ENCODE assay signal across 8 mouse cellular contexts in the genomic region with DNA sequence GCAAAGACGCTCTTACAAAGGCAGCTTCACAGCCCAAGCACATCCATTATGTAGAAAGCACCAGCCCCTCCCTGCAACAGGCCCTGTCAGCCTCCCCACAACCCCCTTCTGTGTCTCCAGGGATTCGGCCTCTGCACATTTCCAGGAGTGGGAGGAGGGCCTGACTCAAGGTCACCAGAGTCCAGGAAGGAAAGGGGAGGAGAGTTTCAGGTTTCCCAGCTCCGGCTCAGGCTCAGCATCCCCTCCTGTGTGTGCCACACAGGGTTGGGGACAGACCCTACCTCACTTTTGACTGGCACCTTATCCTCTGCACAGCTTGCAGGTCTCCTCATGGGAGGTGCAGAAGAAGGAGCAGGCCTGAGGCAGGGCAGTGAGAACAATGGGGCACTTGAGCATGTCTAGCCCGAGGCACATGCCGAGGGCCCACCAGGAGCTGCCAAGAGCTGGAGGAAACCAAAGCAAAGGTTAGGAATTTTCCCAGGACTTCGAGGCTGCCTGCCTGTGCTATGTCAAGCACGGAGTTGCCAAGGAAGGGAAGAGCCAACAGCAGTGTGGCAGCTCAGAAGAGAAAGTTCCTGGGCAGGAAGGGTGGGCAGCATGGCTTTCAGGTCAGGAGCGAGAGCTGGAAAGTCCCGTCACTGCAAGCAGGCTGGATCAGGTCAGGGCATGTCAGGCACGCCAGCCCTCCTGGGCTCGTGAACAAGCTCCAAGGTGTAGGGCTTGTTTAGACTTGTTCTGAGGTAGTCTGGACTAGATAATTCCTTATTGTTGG. TPM values are rescaled to one million over a fixed set of nuclear protein-coding genes. Genes with fewer than 3 reads are reported as not detected.
DNase-seq lines count a peak whose midpoint lies in the region; ATAC-seq and TF ChIP-seq lines count a peak whose summit lies in the region.

No protein-coding gene starts in this region.

- no peaks in the 10 kb centered on the region for H3K27me3 ChIP-seq in embryonic facial prominence, embryonic 11.5 days (ENCODE audit: control insufficient read depth, insufficient read depth, low read length)
- H3K27me3 ChIP-seq in heart, embryonic 16.5 days (ENCODE audit: control insufficient read depth, insufficient read depth, low read length) = no peaks in the 10 kb centered on the region

- no peaks in the 10 kb centered on the region for H3K4me1 ChIP-seq in embryonic facial prominence, embryonic 11.5 days (ENCODE audit: control insufficient read depth, insufficient read depth, low read length)
- H3K4me1 ChIP-seq in heart, embryonic 16.5 days (ENCODE audit: control insufficient read depth, insufficient read depth, low read length) = peaks cover 11% of the 10 kb centered on the region
- peaks cover 7% of the 10 kb centered on the region for H3K4me1 ChIP-seq in olfactory bulb, adult 2 months (ENCODE audit: control insufficient read depth, insufficient read depth, low read length)

- no peaks in the 10 kb centered on the region for H3K36me3 ChIP-seq in embryonic facial prominence, embryonic 11.5 days (replicated peaks; ENCODE audit: control insufficient read depth, insufficient read depth, low read depth, low read length)
- H3K36me3 ChIP-seq in heart, embryonic 16.5 days (ENCODE audit: control insufficient read depth, insufficient read depth) = no peaks in the 10 kb centered on the region

- no peak for DNase-seq in cerebellum, postnatal 4 days (ENCODE audit: low spot score in 2 of 2)
- DNase-seq in embryonic facial prominence, embryonic 11.5 days (ENCODE audit: low spot score) = peak; percentile 76
- peak; percentile 70 to 84 for DNase-seq in kidney, postnatal 25 days
- no peak for DNase-seq in cerebellum, adult 11 months
- no peak for DNase-seq in right cerebral cortex, postnatal 36 days (ENCODE audit: low spot score in 2 of 2)

- no peaks in the 10 kb centered on the region for H3K9me3 ChIP-seq in embryonic facial prominence, embryonic 11.5 days (replicated peaks; ENCODE audit: control insufficient read depth, low read length)
- H3K9me3 ChIP-seq in heart, embryonic 16.5 days (replicated peaks; ENCODE audit: control insufficient read depth, low read length) = peaks cover 4% of the 10 kb centered on the region

- H3K4me2 ChIP-seq in embryonic facial prominence, embryonic 11.5 days (ENCODE audit: low read depth, low read length) = no peak overlapping the region
- peak overlapping the region; percentile 43 for H3K4me2 ChIP-seq in heart, embryonic 16.5 days (ENCODE audit: low read depth, low read length)

- TF ChIP-seq POLR2A in olfactory bulb, adult 2 months (IDR thresholded peaks at IDR 0.05; ENCODE audit: insufficient read depth, low read depth, low read length) = no peak

- 17% methylated on average over 11 of the region's 11 CpGs for WGBS in embryonic facial prominence, embryonic 11.5 days
- WGBS in heart, embryonic 16.5 days = 27% methylated on average over 11 of the region's 11 CpGs
- 71% methylated on average over 11 of the region's 11 CpGs for WGBS in olfactory bulb, adult 2 months

- H3K4me3 ChIP-seq in embryonic facial prominence, embryonic 11.5 days (ENCODE audit: low read depth, low read length) = no peak overlapping the region
- H3K4me3 ChIP-seq in heart, embryonic 16.5 days (ENCODE audit: low read length) = peak overlapping the region; percentile 19
- no peak overlapping the region for H3K4me3 ChIP-seq in olfactory bulb, adult 2 months (ENCODE audit: insufficient read depth, low read depth, low read length)

- peak; percentile 28; the same call in 1 of the 2 replicates for ATAC-seq in cerebellum, adult (ENCODE audit: insufficient number of reproducible peaks, low FRiP score, low TSS enrichment)
- ATAC-seq in embryonic facial prominence, embryonic 11.5 days (replicated peaks; ENCODE audit: insufficient number of reproducible peaks, low FRiP score, low TSS enrichment, low read depth) = peak; percentile 75
- ATAC-seq in heart, embryonic 16.5 days (replicated peaks; ENCODE audit: extremely low read depth, insufficient read depth, low FRiP score) = peak; percentile 57

- H3K9ac ChIP-seq in embryonic facial prominence, embryonic 11.5 days (replicated peaks; ENCODE audit: low read length) = peak overlapping the region; percentile 28
- H3K9ac ChIP-seq in heart, embryonic 16.5 days (ENCODE audit: low read length) = peak overlapping the region; percentile 9; the same call in 1 of the 2 replicates

- no peak for TF ChIP-seq CTCF in olfactory bulb, adult 2 months (IDR thresholded peaks at IDR 0.05; ENCODE audit: insufficient read depth, low read depth, low read length)

- H3K27ac ChIP-seq in embryonic facial prominence, embryonic 11.5 days (replicated peaks; ENCODE audit: low read depth, low read length) = peak overlapping the region; percentile 79
- peak overlapping the region; percentile 73 for H3K27ac ChIP-seq in heart, embryonic 16.5 days (ENCODE audit: low read length)
- H3K27ac ChIP-seq in olfactory bulb, adult 2 months (ENCODE audit: insufficient read depth, low read depth, low read length) = peak overlapping the region; percentile 48

RNA-seq across cellular contexts. Expression of gene Mmrn2, which starts 3.5 kb away (rescaled TPM):
- 5.4 and 5.8 TPM in 2 replicates for polyA plus RNA-seq in embryonic facial prominence, embryonic 11.5 days (2014; fragmentation: Nextera tagmentation; extraction: Ambion mirVana)
- 28.2 and 28.7 TPM in 2 replicates for polyA plus RNA-seq in heart, embryonic 16.5 days (2015; fragmentation: Nextera tagmentation; extraction: Ambion mirVana)
- polyA plus RNA-seq in olfactory bulb, adult 2 months (2012; ENCODE audit: insufficient read depth, insufficient read length, low replicate concordance, missing spikeins) = not detected in 2 replicates

RNA-seq across cellular contexts. Expression of gene Sncg, which starts 4.2 kb away (rescaled TPM):
- 50.6 and 76.6 TPM in 2 replicates for polyA plus RNA-seq in embryonic facial prominence, embryonic 11.5 days (2014; fragmentation: Nextera tagmentation; extraction: Ambion mirVana)
- polyA plus RNA-seq in heart, embryonic 16.5 days (2015; fragmentation: Nextera tagmentation; extraction: Ambion mirVana) = 2.3 and 3.7 TPM in 2 replicates
- not detected in 2 replicates for polyA plus RNA-seq in olfactory bulb, adult 2 months (2012; ENCODE audit: insufficient read depth, insufficient read length, low replicate concordance, missing spikeins)

RNA-seq across cellular contexts. Expression of gene Fam25c, which starts 23.5 kb away (rescaled TPM):
- polyA plus RNA-seq in embryonic facial prominence, embryonic 11.5 days (2014; fragmentation: Nextera tagmentation; extraction: Ambion mirVana) = not detected in 2 replicates
- not detected in 2 replicates for polyA plus RNA-seq in heart, embryonic 16.5 days (2015; fragmentation: Nextera tagmentation; extraction: Ambion mirVana)
- not detected in 2 replicates for polyA plus RNA-seq in olfactory bulb, adult 2 months (2012; ENCODE audit: insufficient read depth, insufficient read length, low replicate concordance, missing spikeins)

Comparison
In these comparisons a context has a peak if more than half of its experiments do, and no peak if none do; other contexts are left out.
1. DNase-seq: peak in embryonic facial prominence, embryonic 11.5 days (single experiment) and kidney, postnatal 25 days (2 of 2); none in cerebellum, postnatal 4 days (0 of 2), cerebellum, adult 11 months (single experiment) and right cerebral cortex, postnatal 36 days (0 of 2).
2. RNA of gene Sncg, which starts 4.2 kb away (polyA plus RNA-seq): 50.6 to 76.6 TPM in embryonic facial prominence, embryonic 11.5 days; 2.3 to 3.7 TPM in heart, embryonic 16.5 days and not detected in olfactory bulb, adult 2 months; every median in the first group is over 10 times any median in the second.
3. Peak in every context shown above with its lines, with median percentiles within 50 percentile points of each other: ATAC-seq and H3K27ac ChIP-seq.